Mouse (Mus musculus) embryo, embryonic 9.5 days (tissue): ENCODE data around the gene Abi2.

Experiments
- DNase-seq: peaks from one replicate; pipeline ENCODE4 v3.0.0-alpha.2; 2017; ENCODE audit errors: extremely low spot score

The Abi2 gene

DNA sequence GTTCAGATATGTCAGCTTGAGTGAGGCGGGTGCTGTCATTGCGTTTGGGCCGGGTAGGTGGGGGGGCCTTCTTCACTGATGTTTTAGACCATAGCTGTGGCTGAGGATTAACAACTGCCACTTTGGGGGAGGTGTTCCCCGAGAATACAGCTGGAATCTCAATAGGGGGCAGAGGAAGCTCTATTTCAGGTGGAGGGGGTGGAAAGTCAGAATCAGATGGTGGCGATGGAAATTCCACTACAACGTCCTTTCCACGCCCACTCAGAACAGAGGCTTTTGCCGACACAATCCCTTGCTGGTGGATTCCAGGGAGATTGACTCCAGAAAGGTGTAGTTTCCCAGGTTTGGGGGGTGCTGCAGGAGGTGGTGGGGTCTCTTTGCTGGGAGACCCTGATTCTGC, 79.2 kb downstream of the Abi2 start:
- no peak for DNase-seq

DNA sequence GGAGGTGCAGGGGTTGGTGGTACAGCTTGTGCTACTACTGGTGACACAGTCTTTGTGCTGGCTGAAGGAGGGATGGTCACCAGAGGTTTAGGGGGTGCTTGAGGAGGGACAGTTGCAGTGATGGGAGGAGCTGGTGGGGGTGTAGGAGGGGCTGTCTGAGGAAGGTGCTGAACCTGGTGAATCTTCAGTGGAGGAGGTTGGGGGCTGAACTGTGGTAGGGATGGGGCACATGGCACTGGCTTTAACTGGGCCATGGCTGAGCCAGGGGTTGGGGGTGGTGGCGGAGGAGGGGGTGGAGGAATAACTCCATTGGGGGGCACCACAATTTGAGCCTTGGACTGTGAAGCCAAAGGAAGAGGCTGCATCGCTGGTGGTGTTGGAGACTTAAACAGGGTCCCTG, 80.2 kb downstream of the Abi2 start:
- DNase-seq = no peak

DNA sequence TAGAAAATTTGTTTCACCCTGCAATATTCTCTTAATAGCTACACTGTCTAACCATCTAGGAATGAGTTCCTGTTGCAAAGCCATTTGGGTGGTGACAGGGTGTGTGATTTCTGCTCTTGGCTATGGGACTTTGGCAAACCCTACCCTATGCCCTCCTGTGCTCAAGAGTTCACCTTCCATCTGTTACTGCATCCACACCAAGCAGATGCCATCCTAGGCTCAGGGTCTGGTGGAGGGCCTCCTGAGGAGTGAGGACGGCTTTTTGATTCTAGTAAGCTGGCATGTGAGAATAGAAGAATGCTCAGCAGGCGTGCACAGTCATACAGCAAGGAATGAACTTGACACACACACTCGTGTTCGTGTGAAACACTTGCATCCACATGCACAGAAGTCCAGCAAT, 81.1 kb downstream of the Abi2 start:
- no peak for DNase-seq

DNA sequence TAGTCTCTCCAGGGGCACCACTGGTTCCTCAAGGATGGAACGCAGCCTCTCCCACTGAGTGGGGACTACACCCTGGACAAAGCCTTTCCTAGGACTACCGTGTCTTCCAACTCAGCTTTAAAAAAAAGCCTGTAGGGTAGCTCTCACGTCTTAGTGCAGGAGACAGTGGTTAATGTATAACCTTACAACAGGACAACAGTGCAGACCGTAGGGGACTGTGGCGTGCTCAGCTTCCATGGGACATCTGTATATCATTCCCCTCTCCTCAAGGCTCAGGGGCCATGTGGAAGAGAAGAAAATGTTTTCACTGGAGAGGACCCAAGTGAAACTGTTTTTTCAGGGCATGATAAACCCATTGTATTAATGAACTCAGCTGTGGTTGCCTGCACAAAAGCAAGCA, 83.0 kb downstream of the Abi2 start:
- no peak for DNase-seq

DNA sequence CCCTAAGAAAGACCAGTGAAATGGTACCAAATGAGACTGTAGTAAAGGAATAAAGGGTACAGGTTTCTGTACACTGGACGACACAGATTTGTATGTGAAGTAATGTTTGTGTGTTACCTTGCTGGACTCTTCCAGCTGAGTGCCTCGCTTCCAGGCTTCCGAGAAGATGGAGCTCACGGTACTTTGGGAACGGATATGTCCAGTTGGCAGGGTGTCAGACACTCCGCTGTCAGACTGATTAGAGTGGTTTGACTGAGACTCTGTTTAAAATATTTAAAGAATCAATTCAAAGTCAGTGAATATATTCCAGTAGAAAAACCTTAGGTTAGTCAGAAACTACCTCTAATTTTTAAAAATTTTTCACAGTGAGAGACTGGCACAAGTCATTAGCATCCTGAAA, 84.0 kb downstream of the Abi2 start:
- DNase-seq = no peak

DNA sequence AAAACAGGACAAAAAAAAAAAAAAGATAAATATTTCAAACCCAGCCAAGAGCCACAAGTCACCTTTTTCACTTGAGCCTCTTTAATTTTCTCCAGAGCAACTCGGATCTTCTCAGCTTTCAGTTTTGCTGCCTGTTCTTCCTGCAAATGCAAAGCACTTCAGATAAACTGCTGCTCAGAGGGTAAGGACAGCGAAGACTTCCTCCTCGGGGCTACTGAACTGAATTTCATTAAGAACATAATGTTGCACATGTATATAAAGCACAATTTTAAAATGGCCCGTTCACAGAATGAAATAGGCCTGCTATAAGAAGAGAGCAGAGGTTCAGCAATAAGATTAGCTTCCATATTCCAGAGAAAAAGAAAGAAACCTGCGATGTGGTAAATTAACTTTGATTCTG, 94.0 kb downstream of the Abi2 start:
- DNase-seq = no peak

DNA sequence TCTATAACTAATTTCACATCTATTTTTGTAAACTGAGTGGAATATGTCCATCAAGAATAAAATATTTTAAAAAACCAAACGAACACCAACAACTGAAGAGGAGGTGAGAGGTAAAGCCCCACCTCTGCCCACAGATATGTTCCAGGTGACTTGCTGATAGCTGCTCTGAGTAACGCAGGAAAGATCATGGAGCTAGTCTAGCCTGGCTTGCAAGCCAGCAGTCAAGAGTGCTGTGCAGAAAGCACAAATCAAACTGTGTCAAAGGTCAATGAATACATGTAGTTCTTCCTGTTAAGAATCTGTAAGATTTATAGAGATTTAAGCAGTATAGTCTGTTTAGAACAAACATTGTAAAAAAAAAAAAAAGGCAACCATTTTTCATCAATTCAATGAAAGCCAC, 101.2 kb downstream of the Abi2 start:
- no peak for DNase-seq

DNA sequence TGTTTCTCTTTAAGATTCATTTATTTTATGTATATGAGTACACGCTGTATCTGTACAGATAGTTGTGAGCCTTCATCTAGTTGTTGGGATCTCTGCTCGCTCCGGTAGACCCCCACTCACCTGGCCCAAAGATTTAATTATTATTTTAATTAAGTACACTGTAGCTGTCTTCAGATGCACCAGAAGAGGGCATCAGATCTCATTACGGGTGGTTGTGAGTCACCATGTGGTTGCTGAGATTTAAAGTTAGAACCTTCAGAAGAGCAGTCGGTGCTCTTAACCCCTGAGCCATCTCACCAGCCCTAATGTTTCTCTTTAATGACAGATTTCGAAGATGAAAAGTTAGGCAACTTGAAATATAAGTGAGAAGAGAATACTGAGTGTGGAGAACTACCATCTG, 120.7 kb downstream of the Abi2 start:
- no peak for DNase-seq

DNA sequence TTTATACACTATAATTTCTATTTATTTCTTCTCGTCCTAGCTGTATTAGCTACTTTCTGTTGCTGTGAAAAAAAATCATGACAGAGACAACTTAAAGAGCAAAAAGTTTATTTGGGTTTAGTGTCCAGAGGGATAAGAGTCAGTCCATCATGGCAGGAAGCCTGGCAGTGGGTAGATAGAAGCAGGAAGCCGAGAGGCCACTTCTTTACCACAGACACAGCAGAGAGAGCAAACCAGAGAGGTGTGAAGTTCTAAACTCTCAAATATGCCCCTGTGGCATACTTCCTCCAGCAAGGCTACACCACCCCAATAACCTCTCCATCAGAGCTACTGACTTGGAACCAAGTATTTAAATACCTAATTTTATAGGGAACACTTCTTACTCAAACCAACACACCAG, 121.2 kb downstream of the Abi2 start:
- no peak for DNase-seq
